Mouse (Mus musculus) gastrocnemius, postnatal 36 days (tissue): ENCODE data around the gene Pygo2. TPM values are rescaled to one million over a fixed set of nuclear protein-coding genes. Genes with fewer than 3 reads are reported as not detected.

Experiments
- DNase-seq, 2 experiments: peaks; one replicate each; pipeline ENCODE4 v3.0.0; 2022
- intact Hi-C: fragments of 180-260 bp; cut with DNase I; formaldehyde crosslinking; loops from one replicate; pipeline ENCODE4 v1.15.1; 2025
- total RNA-seq, 2 experiments: library from RNA; stranded (reverse); gene quantifications; 2 replicates each; pipeline ENCODE4 v1.2.3; 2021

Gene Pygo2
- total RNA-seq, 2 experiments from 2014 or later: 8.4 to 11.2 TPM

DNA sequence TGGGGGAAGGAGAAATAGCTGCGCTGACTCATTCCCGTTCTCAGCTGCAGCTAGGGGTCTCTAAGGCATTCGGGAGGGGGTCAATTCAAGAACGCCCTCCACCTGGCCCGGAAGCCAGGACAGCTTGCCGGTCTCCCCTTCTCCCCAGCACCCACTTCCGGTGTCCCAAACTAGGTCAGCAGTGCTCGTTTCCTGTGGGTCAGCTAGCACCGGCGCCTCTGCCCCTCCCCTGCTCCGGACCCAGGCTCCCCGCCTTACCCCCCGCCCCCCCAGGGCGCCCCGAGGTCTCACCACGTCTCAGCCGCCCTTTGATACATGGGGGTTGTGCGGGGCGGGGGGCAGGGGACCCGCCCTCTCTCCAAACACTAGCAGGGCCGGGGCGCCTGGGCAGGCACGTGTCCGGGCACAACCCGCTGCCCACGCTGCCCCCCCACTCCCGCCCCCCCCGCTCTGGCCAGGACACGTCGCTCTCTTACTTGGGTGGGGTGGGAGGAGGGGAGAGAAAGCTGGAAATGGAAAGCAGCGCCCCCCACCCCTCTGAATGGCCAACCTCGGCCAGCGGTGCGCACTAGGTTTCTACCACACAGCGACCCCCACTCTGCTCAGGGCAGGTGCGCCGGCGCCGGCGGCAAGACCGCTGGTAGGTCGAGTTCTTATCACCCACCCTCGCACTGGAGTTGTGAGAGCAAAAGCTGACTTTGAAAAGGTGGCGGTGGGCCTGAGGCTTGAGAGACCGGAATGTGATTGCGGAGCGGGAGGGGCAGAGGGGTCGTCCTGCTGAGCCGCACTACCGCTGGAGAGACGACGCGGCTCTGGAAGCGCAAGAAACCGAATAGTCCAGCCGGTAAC lies 38.1 kb upstream of the Pygo2 start:
- DNase-seq: peak in 1 of 2 experiments; percentile 66

GRCm38 (mm10) chr3:89392871-89393311 lies 37.1 kb upstream of the Pygo2 start:
- intact Hi-C loops: loop anchor here (5.0 kb wide), 1 partner anchor 44 kb away; the partner anchor contains the start of gene Pbxip1
- peak in 1 of 2 experiments; percentile 53 for DNase-seq

More for the DNA sequence above, 38.1 kb upstream of the Pygo2 start:
- intact Hi-C loops: loop anchor here (5.0 kb wide), 1 partner anchor 45 kb away; the partner anchor contains the start of gene Pbxip1

DNA sequence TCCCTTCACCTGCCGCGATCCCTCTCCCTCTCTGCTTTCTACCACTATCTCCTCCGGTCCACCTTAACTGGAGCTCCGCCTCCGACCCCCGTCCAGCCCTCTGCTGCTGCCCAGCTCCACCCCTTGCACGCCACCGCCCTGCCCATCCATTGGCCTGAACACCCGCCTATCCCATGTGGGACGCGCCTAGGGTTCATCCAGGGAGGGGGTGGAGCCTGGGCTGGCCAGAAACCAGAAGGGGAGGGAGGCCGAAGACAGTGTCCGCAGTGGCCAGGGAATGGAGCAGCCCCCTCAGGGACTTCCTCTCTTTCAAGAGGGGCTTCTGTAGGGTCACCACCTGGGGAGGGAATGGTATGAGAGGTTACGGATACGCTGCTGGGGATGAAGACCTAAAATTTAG lies 36.4 kb upstream of the Pygo2 start:
- DNase-seq: peak; percentile 98 to 99
- intact Hi-C loops: loop anchor here (5.0 kb wide), 1 partner anchor 44 kb away; the partner anchor contains the start of gene Pbxip1

DNA sequence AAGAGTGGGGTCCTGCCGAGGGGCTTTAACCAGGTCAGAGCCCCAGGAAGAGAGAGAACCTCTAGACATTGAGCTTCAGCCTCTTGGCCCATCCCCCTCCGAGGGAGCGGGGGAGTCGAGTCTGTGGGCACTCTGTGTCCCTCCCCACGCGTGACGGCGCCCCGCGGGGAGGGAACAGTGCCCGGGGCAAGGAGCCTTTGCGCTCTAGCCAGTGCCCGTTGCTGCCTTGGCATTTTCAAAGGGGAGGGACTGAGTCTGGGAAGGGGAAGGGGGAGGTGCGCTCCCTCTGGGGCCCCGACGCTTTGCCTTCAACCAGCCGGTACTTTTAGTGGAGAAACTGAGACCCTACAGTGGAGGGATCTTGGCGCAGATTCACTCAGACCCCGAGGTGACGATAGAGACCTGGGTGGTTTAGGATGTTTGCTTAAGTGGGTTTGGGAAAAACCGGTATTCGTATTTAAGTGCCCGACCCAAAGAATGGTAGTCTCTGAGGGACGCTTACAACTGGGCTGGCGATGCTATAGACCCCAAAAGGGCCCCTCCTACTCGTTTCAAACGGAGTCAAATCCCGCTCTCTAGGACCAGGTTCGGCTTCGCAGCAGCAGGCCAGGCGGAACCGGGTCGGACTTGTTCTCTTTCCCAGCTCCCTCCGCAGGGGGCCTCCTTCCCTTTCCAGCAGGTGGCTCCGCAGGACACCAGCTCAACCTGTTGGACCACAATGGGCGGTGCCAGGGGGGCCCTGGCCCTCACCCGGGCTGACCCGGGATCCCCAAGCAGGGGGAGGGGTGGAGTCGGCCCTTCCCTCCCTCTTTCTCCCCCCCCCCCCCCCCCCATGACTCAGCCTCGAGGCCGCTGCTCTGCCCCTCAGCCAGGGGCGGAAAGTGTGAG lies 35.8 kb upstream of the Pygo2 start, which contains the start of gene Zbtb7b:
Zbtb7b (minus strand) TSS at position 771 of the 888 bp plus-strand sequence.
- intact Hi-C loops: loop anchor here (5.0 kb wide), 1 partner anchor 43 kb away; the partner anchor contains the start of gene Pbxip1
- DNase-seq: peak; percentile 75 to 83

- DNase-seq: peak; percentile 74 to 78
- intact Hi-C loops: loop anchor here (5.0 kb wide), 1 partner anchor 42 kb away; the partner anchor contains the start of gene Pbxip1
These were observed 35.1 kb upstream of the Pygo2 start for GRCm38 (mm10) chr3:89394894-89395256.

DNA sequence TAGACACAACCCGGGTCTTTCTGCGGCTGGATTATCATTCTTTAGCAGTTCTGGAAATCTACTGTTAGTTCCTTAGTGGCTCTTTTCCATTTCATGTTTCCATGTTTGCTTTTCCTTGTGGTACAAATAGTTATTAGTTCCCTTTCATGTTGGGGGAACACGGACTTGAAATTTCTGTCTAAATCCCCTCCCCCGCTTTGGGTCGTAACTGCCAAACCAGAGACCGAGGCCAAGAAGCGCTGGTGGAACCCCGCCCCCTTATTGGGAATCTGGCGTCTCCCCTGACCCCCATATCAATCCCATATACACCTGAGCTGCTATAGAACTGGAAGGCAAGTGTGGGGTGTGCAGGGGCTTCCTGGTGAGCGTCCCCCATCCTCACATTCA lies 34.6 kb upstream of the Pygo2 start:
- DNase-seq: no peak
- intact Hi-C loops: no loop called here

GRCm38 (mm10) chr3:89395806-89396653 lies 34.0 kb upstream of the Pygo2 start:
- intact Hi-C loops: no loop called here
- peak in 1 of 2 experiments; percentile 63 for DNase-seq

GRCm38 (mm10) chr3:89396654-89397005 lies 33.4 kb upstream of the Pygo2 start:
- intact Hi-C loops: no loop called here
- DNase-seq: no peak

DNA sequence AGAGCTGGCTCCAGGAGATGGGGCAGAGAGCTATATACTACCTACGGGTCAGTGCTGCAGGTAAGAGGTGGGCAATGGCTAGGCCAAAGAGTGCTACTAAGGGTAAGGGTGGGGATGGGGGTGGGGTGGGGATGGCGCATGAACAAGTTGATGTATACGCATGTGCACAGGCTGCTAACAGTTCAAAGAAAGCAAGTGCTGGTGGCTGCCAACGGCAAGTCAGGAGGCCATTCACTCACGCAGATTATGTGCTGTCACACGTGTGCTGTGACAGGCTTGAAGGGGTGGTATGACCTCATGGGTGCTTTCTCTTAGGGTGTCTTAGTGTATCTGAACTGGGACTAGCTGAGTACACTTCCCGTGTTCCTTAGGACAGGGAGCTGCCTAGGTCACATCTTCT lies 28.7 kb upstream of the Pygo2 start:
- DNase-seq: no peak
- intact Hi-C loops: no loop called here

- DNase-seq: no peak
- intact Hi-C loops: no loop called here
These were observed 27.3 kb upstream of the Pygo2 start, which contains the start of gene Lenep for GRCm38 (mm10) chr3:89402693-89403092. TSS of gene Lenep (minus strand) at chr3:89402793.

DNA sequence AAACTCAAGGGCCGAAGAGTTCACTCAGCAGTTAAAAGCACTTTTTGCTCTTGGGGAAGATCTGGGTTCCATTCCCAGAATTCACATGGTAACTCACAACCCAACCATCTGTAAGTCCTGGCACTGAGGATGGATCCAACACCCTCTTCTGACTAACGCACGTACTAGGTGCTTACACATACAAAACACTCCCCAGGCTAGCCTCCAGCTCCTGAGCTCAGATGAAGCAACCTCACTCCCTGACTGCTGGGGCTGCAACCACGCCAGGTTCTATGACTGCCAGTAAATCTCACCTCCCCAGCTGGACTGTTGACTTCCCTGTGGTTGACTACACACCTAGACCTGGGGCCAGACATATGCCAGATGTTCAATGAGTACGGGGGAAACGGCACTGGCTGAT lies 23.1 kb upstream of the Pygo2 start:
- intact Hi-C loops: no loop called here
- no peak for DNase-seq

GRCm38 (mm10) chr3:89408448-89408847 lies 21.6 kb upstream of the Pygo2 start:
- DNase-seq: no peak

GRCm38 (mm10) chr3:89409701-89410100 lies 20.3 kb upstream of the Pygo2 start:
- DNase-seq: no peak
- intact Hi-C loops: no loop called here

More at GRCm38 (mm10) chr3:89408448-89408847, 21.6 kb upstream of the Pygo2 start:
- intact Hi-C loops: no loop called here

GRCm38 (mm10) chr3:89410864-89411263 lies 19.1 kb upstream of the Pygo2 start:
- no peak for DNase-seq
- intact Hi-C loops: no loop called here

DNA sequence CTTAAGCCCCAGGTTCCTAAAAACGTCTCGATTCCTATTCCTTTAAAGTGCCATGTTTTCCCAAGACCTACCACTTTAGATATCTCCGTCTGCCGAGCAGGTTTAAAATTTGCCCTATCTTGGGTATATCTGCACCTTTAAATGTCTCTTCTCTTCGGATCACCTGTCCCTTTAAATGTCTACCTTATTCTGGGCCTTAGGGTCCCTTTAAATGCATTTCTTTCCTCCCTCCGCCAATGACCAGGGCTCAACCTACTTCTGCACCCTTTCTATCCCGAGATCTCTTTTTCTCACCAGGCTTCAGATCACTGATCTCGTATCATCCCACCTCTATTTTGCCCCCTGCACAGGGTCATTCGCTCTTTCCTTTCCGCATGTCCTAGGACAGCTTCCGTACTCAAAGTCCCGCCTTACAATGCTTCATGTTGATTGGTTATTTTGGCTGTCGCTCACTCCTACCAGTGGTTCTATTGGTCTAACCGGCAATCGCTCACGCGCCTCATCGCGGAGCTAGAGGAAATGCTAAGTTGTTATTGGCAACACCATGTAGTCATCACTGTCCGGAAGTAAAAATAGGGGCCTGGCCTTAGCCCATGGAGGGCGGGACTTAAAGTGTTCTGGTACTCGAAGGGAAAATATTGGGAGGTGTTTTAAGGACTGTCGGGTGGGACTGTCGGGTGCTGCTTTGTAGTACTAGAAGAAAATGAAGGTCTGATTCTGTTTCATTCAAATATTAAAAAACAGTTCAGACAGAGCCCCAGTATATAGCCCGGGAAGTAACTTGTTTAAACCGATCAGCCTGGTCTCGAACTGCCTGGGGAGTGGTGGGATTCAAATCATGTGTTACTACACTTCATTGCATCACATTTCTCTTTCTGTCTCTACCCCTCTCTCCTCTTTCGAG lies 18.3 kb upstream of the Pygo2 start, which contains the start of gene Flad1:
Flad1 (minus strand) TSS at position 381 of the 904 bp plus-strand sequence.
- peak; percentile 94 to 97 for DNase-seq
- intact Hi-C loops: no loop called here

DNA sequence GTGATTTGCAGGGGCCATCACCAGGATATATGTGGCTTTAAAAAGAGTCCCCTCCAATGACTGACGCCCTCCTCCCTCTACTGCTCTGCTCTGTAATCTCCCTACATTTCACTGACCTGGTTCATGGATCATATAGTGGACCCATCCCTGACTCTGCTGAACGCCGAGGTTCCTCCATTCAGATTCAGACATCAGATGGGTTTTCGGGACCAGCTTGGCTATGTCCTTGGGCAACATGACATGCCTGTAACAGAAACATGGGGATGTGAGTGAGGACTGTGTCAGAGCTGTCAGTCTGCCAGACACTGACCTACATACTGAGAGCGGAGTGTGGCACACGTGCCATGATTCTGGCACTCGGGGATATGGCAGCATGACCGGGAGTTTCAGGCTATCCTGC lies 13.9 kb upstream of the Pygo2 start:
- DNase-seq: no peak
- intact Hi-C loops: no loop called here

- no peak for DNase-seq
- intact Hi-C loops: no loop called here
These were observed 12.9 kb upstream of the Pygo2 start for GRCm38 (mm10) chr3:89417131-89417530.

DNA sequence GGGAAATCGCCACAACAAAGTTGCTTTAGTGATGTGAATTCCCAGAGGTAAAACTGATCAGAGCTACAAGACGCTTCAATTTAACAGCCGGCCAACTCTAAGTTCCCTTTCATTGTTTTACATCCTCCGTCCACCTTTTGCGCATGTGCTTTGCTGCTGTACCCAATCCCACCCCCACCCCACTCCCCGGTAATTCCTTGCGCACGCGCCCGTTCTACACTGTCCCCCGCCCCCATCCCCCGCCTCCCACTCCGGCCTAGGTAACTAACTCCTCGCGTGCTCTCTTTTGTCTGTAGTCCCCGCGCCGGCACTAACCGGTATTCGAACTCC lies 12.2 kb upstream of the Pygo2 start:
- no peak for DNase-seq
- intact Hi-C loops: no loop called here
